Mouse (Mus musculus) erythroblast, embryonic 14.5 days (primary cell): ENCODE measurements around the gene Anxa9.

Experiments
- GATA1 ChIP-seq: IDR thresholded peaks from 2 replicates; pipeline ENCODE4 v1.6.1; 2012; ENCODE audit warnings: low read length, inconsistent platforms, mixed read lengths
- TAL1 ChIP-seq: IDR thresholded peaks from 3 replicates; pipeline ENCODE4 v1.6.1; 2012; ENCODE audit warnings: low read length, inconsistent platforms, mixed read lengths

GRCm38 (mm10) chr3:95315094-95315843, 8.3 kb upstream of the Anxa9 start:
- no peak for TF ChIP-seq TAL1
- no peak for TF ChIP-seq GATA1
